Mouse (Mus musculus): ENCODE measurements around the gene Gm5150. TPM values are rescaled to one million over a fixed set of nuclear protein-coding genes. Genes with fewer than 3 reads are reported as not detected.
"Not testable (repeated sequence)": the region's sequence is repeated elsewhere in the genome, so short reads cannot be mapped to it uniquely, and the experiment has no call there.

The Gm5150 gene
- under 1 TPM in 1 of 2 experiments, not detected in 1; 0.42 TPM for total RNA-seq (2021)
- long read RNA-seq, experiment 1 = 0 reads
- long read RNA-seq, experiment 2 = 0 reads

GRCm38 (mm10) chr3:16006215-16006614 lies at the start of gene Gm5150:
Gene Gm5150 (minus strand): TSS chr3:16006437.
- no peak for DNase-seq

GRCm38 (mm10) chr3:16051736-16052135 lies 45.5 kb upstream of the Gm5150 start:
- not testable (repeated sequence) for DNase-seq

- no peak for DNase-seq
Observed at GRCm38 (mm10) chr3:16047288-16047687, 41.1 kb upstream of the Gm5150 start.

GRCm38 (mm10) chr3:16043315-16043714 lies 37.1 kb upstream of the Gm5150 start:
- peak; percentile 56 for DNase-seq

GRCm38 (mm10) chr3:16024988-16025387 lies 18.8 kb upstream of the Gm5150 start:
- peak; percentile 67 for DNase-seq

- DNase-seq = no peak
Observed at GRCm38 (mm10) chr3:16022214-16022613, 16.0 kb upstream of the Gm5150 start.

GRCm38 (mm10) chr3:16014456-16014855 lies 8.2 kb upstream of the Gm5150 start:
- not testable (repeated sequence) for DNase-seq

- DNase-seq = no peak
Observed at GRCm38 (mm10) chr3:16007827-16008226, 1.6 kb upstream of the Gm5150 start.

GRCm38 (mm10) chr3:16003890-16004633 lies 2.2 kb downstream of the Gm5150 start:
- no peak for DNase-seq

GRCm38 (mm10) chr3:15999479-15999878 lies 6.8 kb downstream of the Gm5150 start:
- not testable (repeated sequence) for DNase-seq

- no peak for DNase-seq
Observed at GRCm38 (mm10) chr3:15982216-15982615, 24.0 kb downstream of the Gm5150 start.

GRCm38 (mm10) chr3:15956921-15957320 lies 49.3 kb downstream of the Gm5150 start:
- DNase-seq = no peak

Small RNAs within 50 kb of the gene (microRNA-seq; reads per million reads assigned to microRNA genes)
- gene Gm24694 = not detected

Other genes with a start within 250 kb of the Gm5150 start
- under 1 TPM; 0.30 to 0.39 TPM for gene Sirpb1c, start 157.9 kb downstream of the Gm5150 start, total RNA-seq (2021)